Mouse (Mus musculus) heart, postnatal 4 days (tissue): Measurements from ENCODE around the gene Gm11639. TPM values are rescaled to one million over a fixed set of nuclear protein-coding genes. Genes with fewer than 3 reads are reported as not detected.
"Not testable (repeated sequence)": the region's sequence is repeated elsewhere in the genome, so short reads cannot be mapped to it uniquely, and the experiment has no call there.

Source experiments
- DNase-seq: peaks from one replicate; pipeline ENCODE4 v3.0.0; 2021
- total RNA-seq, 2 experiments: library from RNA; stranded (reverse); gene quantifications; 2 replicates each; pipeline ENCODE4 v1.2.3; 2021

Gene Gm11639
- total RNA-seq, 2 experiments from 2014 or later = 0.05 to 0.07 TPM

- no peak for DNase-seq
Measured at GRCm38 (mm10) chr11:105120551-105121061, 435.1 kb downstream of the Gm11639 start.

GRCm38 (mm10) chr11:105121792-105122191 lies 436.3 kb downstream of the Gm11639 start:
- not testable (repeated sequence) for DNase-seq

- DNase-seq = peak; percentile 52
Measured at GRCm38 (mm10) chr11:105123986-105124385, 438.5 kb downstream of the Gm11639 start.

- DNase-seq = peak; percentile 89
Measured at GRCm38 (mm10) chr11:105125735-105126519, 440.4 kb downstream of the Gm11639 start, which contains the start of gene Mettl2. Mettl2 (plus strand) TSS chr11:105126425.

- no peak for DNase-seq
Measured at GRCm38 (mm10) chr11:105126520-105127029, 441.1 kb downstream of the Gm11639 start.

- DNase-seq = no peak
Measured at GRCm38 (mm10) chr11:105135692-105136091, 450.2 kb downstream of the Gm11639 start.

GRCm38 (mm10) chr11:105137255-105137654 lies 451.7 kb downstream of the Gm11639 start:
- not testable (repeated sequence) for DNase-seq

GRCm38 (mm10) chr11:105140512-105140911 lies 455.0 kb downstream of the Gm11639 start:
- not testable (repeated sequence) for DNase-seq

GRCm38 (mm10) chr11:105141115-105141514 lies 455.6 kb downstream of the Gm11639 start:
- no peak for DNase-seq

GRCm38 (mm10) chr11:105143564-105143963 lies 458.1 kb downstream of the Gm11639 start:
- DNase-seq = no peak

- no peak for DNase-seq
Measured at GRCm38 (mm10) chr11:105144084-105144483, 458.6 kb downstream of the Gm11639 start.

GRCm38 (mm10) chr11:105144508-105145210 lies 459.2 kb downstream of the Gm11639 start:
- peak; percentile 26 for DNase-seq

- no peak for DNase-seq
Measured at GRCm38 (mm10) chr11:105145211-105145610, 459.7 kb downstream of the Gm11639 start.

GRCm38 (mm10) chr11:105146593-105146992 lies 461.1 kb downstream of the Gm11639 start, which contains the start of gene Gm10842:
Gm10842 (plus strand) TSS chr11:105146893.
- DNase-seq = no peak

- DNase-seq = no peak
Measured at GRCm38 (mm10) chr11:105149353-105149752, 463.8 kb downstream of the Gm11639 start.

- DNase-seq = no peak
Measured at GRCm38 (mm10) chr11:105149766-105150165, 464.3 kb downstream of the Gm11639 start.

- DNase-seq = no peak
Measured at GRCm38 (mm10) chr11:105150691-105151090, 465.2 kb downstream of the Gm11639 start.

GRCm38 (mm10) chr11:105151226-105152016 lies 465.9 kb downstream of the Gm11639 start:
- no peak for DNase-seq

- no peak for DNase-seq
Measured at GRCm38 (mm10) chr11:105152017-105152300, 466.5 kb downstream of the Gm11639 start.

GRCm38 (mm10) chr11:105152357-105152899 lies 466.9 kb downstream of the Gm11639 start:
- no peak for DNase-seq

- peak; percentile 81 for DNase-seq
Measured at GRCm38 (mm10) chr11:105153068-105153833, 467.7 kb downstream of the Gm11639 start.
